Mouse (Mus musculus): ENCODE measurements at regions not wholly inside any gene's neighbourhood (a gene's known extent, or its start where the extent isn't known, plus 50 kb on each side); places are given as distances from the start of the nearest gene placed in this dataset.

DNA sequence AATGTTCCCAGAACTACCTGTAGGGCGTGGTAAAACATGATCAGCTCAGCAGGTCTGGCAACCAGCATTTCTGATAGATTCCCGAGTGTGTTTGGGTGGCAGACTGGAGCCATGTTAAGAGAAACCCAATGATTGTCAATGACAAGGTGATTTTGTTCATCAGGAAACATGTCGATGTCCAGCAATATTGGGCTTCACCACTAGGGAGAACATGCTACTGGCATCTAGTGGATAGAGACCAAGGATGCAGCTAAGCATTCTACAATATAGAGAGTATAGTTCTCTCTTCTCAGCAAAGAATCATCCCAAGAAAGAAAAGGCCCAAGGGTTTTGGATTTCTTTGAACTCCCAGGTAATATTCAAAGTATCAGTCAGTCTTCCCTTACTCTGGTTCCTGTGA, 333.5 kb downstream of the Fam49a start:
- TF ChIP-seq CTCF (IDR thresholded peaks at IDR 0.05; ENCODE audit: control insufficient read depth, insufficient read depth, low read length) (no peak), POLR2A (IDR thresholded peaks at IDR 0.05; ENCODE audit: borderline replicate concordance, control insufficient read depth, low read depth, low read length) (no peak)
